Comparison of ENCODE assay signal across 24 mouse cellular contexts in the genomic region with DNA sequence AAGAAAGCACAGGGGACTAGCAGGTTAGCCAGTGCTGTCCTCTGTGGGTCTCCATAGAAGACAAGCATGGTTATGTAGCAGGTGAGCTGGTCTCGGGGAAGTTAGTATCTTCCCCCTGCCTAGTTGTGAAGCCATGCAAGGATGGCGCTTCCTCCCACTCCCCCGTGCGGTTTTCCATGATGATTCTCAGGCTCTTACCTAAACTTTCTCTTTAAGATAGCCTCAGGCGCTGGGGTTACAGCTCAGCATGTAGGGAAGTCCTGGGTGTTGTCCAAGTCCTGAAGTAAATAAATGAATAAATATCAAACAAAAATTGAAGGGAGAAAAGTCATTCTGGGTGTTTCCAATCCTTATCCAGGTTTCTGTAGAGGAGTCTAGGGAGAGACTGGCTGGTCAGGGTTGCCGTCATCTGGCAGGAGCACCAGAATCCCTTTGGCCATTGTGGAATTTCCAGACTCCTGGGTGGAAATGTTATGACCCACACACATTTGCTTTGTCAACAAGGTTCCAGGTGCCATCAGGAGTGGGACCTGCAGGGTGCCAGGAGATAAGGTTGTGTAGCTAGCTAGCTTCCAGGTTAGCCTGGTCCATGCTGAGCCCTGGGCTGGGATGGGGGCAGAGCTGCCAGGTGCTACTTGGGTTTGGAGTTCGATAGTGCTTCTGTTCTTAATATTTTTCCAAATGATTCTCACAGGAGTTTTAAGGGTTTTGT. TPM values are rescaled to one million over a fixed set of nuclear protein-coding genes. Genes with fewer than 3 reads are reported as not detected.
A peak's percentile ranks its signal among the peaks of the same experiment; 100 is the strongest.
DNase-seq lines count a peak whose midpoint lies in the region; ATAC-seq and TF ChIP-seq lines count a peak whose summit lies in the region.
"Had no signal": no experiment of that assay in that cellular context is flagged by ENCODE, and none has a peak within 500 bp of the region (broad histone marks: within the 10 kb centered on the region; RNA-seq: fewer than 3 reads in every experiment).

No protein-coding gene starts in this region.

- 75% methylated on average over 7 of the region's 7 CpGs for WGBS in embryonic facial prominence, embryonic 13.5 days
- WGBS in embryonic facial prominence, embryonic 10.5 days: 83% methylated on average over 7 of the region's 7 CpGs
- 84% methylated on average over 7 of the region's 7 CpGs for WGBS in liver, embryonic 11.5 days

- H3K4me2 ChIP-seq in embryonic facial prominence, embryonic 13.5 days: no peak overlapping the region
- H3K4me2 ChIP-seq in liver, embryonic 11.5 days: no peak overlapping the region
- peak overlapping the region; percentile 31 for H3K4me2 ChIP-seq in myocyte (ENCODE audit: low read depth)
- H3K4me2 ChIP-seq: forebrain, embryonic 13.5 days; heart, embryonic 12.5 days; hindbrain, embryonic 15.5 days; lung, embryonic 14.5 days had no signal

- no peak overlapping the region for H3K4me3 ChIP-seq in embryonic facial prominence, embryonic 13.5 days
- no peak overlapping the region for H3K4me3 ChIP-seq in embryonic facial prominence, embryonic 10.5 days
- H3K4me3 ChIP-seq in layer of hippocampus, adult 2 months: no peak overlapping the region
- H3K4me3 ChIP-seq in liver, embryonic 11.5 days (ENCODE audit: low read depth, low read length): no peak overlapping the region
- H3K4me3 ChIP-seq in myocyte: no peak overlapping the region
- H3K4me3 ChIP-seq: forebrain, embryonic 13.5 days; heart, embryonic 12.5 days; hindbrain, embryonic 15.5 days; left cerebral cortex, adult 2 months; midbrain, embryonic 10.5 days had no signal

- peak overlapping the region; percentile 92; the same call in 1 of the 2 replicates for H3K27ac ChIP-seq in embryonic facial prominence, embryonic 13.5 days
- no peak overlapping the region for H3K27ac ChIP-seq in embryonic facial prominence, embryonic 10.5 days (replicated peaks)
- H3K27ac ChIP-seq in layer of hippocampus, adult 2 months: peak overlapping the region; percentile 81; the same call in 1 of the 2 replicates
- H3K27ac ChIP-seq in liver, embryonic 11.5 days (ENCODE audit: low read depth, low read length): peak overlapping the region; percentile 4
- H3K27ac ChIP-seq: macrophage; midbrain, embryonic 10.5 days had no signal

- no peaks in the 10 kb centered on the region for H3K27me3 ChIP-seq in embryonic facial prominence, embryonic 13.5 days
- no peaks in the 10 kb centered on the region for H3K27me3 ChIP-seq in embryonic facial prominence, embryonic 10.5 days (replicated peaks; ENCODE audit: low read depth, poor library complexity, severe bottlenecking)
- no peaks in the 10 kb centered on the region for H3K27me3 ChIP-seq in liver, embryonic 11.5 days (replicated peaks; ENCODE audit: control insufficient read depth, insufficient read depth, low read length)
- no peaks in the 10 kb centered on the region for H3K27me3 ChIP-seq in myocyte (ENCODE audit: control insufficient read depth, insufficient read depth, insufficient read length)
- H3K27me3 ChIP-seq: forebrain, embryonic 13.5 days; heart, embryonic 12.5 days; hindbrain, embryonic 15.5 days had no signal

- DNase-seq in embryonic facial prominence, embryonic 10.5 days (ENCODE audit: low spot score): no peak
- DNase-seq in layer of hippocampus, adult 2 months (ENCODE audit: low spot score in 2 of 2): no peak
- DNase-seq in layer of hippocampus, postnatal 36 days: no peak
- DNase-seq in liver, embryonic 11.5 days (ENCODE audit: low spot score): no peak
- DNase-seq in right cerebral cortex, adult 2 months (ENCODE audit: low spot score in 2 of 2): no peak
- DNase-seq: B cell, adult 2 months; gastrocnemius, postnatal 14 days; heart, postnatal 14 days; lung, embryonic 14.5 days; retina, postnatal 1 day; right cerebral cortex, postnatal 4 days; thymus, postnatal 14 days had no signal

- H3K79me2 ChIP-seq in myocyte (ENCODE audit: control insufficient read depth, insufficient read depth): peaks cover 6% of the 10 kb centered on the region

- H3K4me1 ChIP-seq in embryonic facial prominence, embryonic 13.5 days: peaks cover 37% of the 10 kb centered on the region
- peaks cover 43% of the 10 kb centered on the region for H3K4me1 ChIP-seq in embryonic facial prominence, embryonic 10.5 days
- peaks cover 70% of the 10 kb centered on the region for H3K4me1 ChIP-seq in liver, embryonic 11.5 days (replicated peaks; ENCODE audit: control insufficient read depth, insufficient read depth, low read length)

- no peak overlapping the region for H3K9ac ChIP-seq in embryonic facial prominence, embryonic 13.5 days
- no peak overlapping the region for H3K9ac ChIP-seq in liver, embryonic 11.5 days (ENCODE audit: low read depth, low read length)
- H3K9ac ChIP-seq: forebrain, embryonic 13.5 days; hindbrain, embryonic 15.5 days; lung, embryonic 14.5 days had no signal

- TF ChIP-seq POLR2A in myocyte (IDR thresholded peaks at IDR 0.05; ENCODE audit: insufficient read length, low read depth): no peak

- H3ac ChIP-seq in myocyte (ENCODE audit: control insufficient read depth, insufficient read length): no peak overlapping the region

- no peak for TF ChIP-seq CTCF in layer of hippocampus, adult 2 months (conservative IDR thresholded peaks at IDR 0.05)

- H3K9me3 ChIP-seq in embryonic facial prominence, embryonic 13.5 days: no peaks in the 10 kb centered on the region
- no peaks in the 10 kb centered on the region for H3K9me3 ChIP-seq in embryonic facial prominence, embryonic 10.5 days
- H3K9me3 ChIP-seq in liver, embryonic 11.5 days (ENCODE audit: control insufficient read depth, low read length): no peaks in the 10 kb centered on the region
- H3K9me3 ChIP-seq: forebrain, embryonic 13.5 days; heart, embryonic 12.5 days; hindbrain, embryonic 15.5 days; midbrain, embryonic 10.5 days had no signal

- no peak for ATAC-seq in embryonic facial prominence, embryonic 13.5 days (ENCODE audit: insufficient number of reproducible peaks, insufficient read depth, low FRiP score, low TSS enrichment, low read depth)
- no peak for ATAC-seq in liver, embryonic 11.5 days (replicated peaks; ENCODE audit: low FRiP score)
- ATAC-seq in CD4-positive, CD25-positive, alpha-beta regulatory T cell, adult 4 months: no peak
- ATAC-seq: forebrain, embryonic 13.5 days had no signal

- peaks cover 31% of the 10 kb centered on the region for H3K36me3 ChIP-seq in embryonic facial prominence, embryonic 13.5 days
- peaks cover 32% of the 10 kb centered on the region for H3K36me3 ChIP-seq in embryonic facial prominence, embryonic 10.5 days (replicated peaks)
- peaks cover 17% of the 10 kb centered on the region for H3K36me3 ChIP-seq in liver, embryonic 11.5 days (ENCODE audit: control insufficient read depth, insufficient read depth, low read length)
- no peaks in the 10 kb centered on the region for H3K36me3 ChIP-seq in myocyte (ENCODE audit: control insufficient read depth, insufficient read depth)

TF ChIP-seq in myocyte, 11 proteins besides CTCF, POLR2A, EP300 and RAD21:
- TF ChIP-seq CEBPB (IDR thresholded peaks at IDR 0.05; ENCODE audit: insufficient read depth, poor library complexity, severe bottlenecking): no peak
- no peak for TF ChIP-seq E2F4 (IDR thresholded peaks at IDR 0.05; ENCODE audit: insufficient read depth)
- TF ChIP-seq POLR2AphosphoS2 (IDR thresholded peaks at IDR 0.05; ENCODE audit: insufficient read length, low read depth): no peak
- no peak for TF ChIP-seq TCF12 (IDR thresholded peaks at IDR 0.05; ENCODE audit: insufficient read depth, poor library complexity, severe bottlenecking)
- no peak for TF ChIP-seq REST (IDR thresholded peaks at IDR 0.05; ENCODE audit: insufficient read depth, insufficient read length)

RNA-seq across cellular contexts. Expression of a gene that starts 5.3 kb away (rescaled TPM):
- polyA plus RNA-seq in embryonic facial prominence, embryonic 13.5 days (2015; fragmentation: Nextera tagmentation; extraction: Ambion mirVana): 1.8 TPM in 2 replicates
- 1.3 and 1.6 TPM in 2 replicates for polyA plus RNA-seq in embryonic facial prominence, embryonic 10.5 days (2016; fragmentation: Nextera tagmentation; extraction: Ambion mirVana)
- not detected for total RNA-seq in layer of hippocampus, adult 2 months (2021)
- total RNA-seq in layer of hippocampus, postnatal 36 days (2021): not detected
- 1.5 and 2.0 TPM in 2 replicates for polyA plus RNA-seq in liver, embryonic 11.5 days (2014; fragmentation: Nextera tagmentation; extraction: Ambion mirVana)
- 0.07 TPM for polyA plus RNA-seq in myocyte (2012; fragmentation: generic; extraction: Trizol)
- under 1 TPM; 0.32 to 0.34 TPM for polyA plus RNA-seq in CD4-positive, CD25-positive, alpha-beta regulatory T cell, adult 4 months (2017; shearing (Covaris generic))
- total RNA-seq: adrenal gland, adult 2 months; gastrocnemius, postnatal 14 days; heart, postnatal 14 days; left cerebral cortex, adult 2 months had no signal
- polyA plus RNA-seq: adrenal gland, adult 2 months; erythroblast, embryonic 14.5 days; macrophage had no signal

RNA-seq across cellular contexts. Expression of a gene that starts 19.2 kb away (rescaled TPM):
- polyA plus RNA-seq in embryonic facial prominence, embryonic 13.5 days (2015; fragmentation: Nextera tagmentation; extraction: Ambion mirVana): 28.4 and 34.0 TPM in 2 replicates
- 25.7 and 27.2 TPM in 2 replicates for polyA plus RNA-seq in embryonic facial prominence, embryonic 10.5 days (2016; fragmentation: Nextera tagmentation; extraction: Ambion mirVana)
- total RNA-seq in layer of hippocampus, adult 2 months (2021): 100 to 1,000 TPM; 137 to 156 TPM
- 100 to 1,000 TPM; 136 to 158 TPM for total RNA-seq in layer of hippocampus, postnatal 36 days (2021)
- 37.1 and 38.3 TPM in 2 replicates for polyA plus RNA-seq in liver, embryonic 11.5 days (2014; fragmentation: Nextera tagmentation; extraction: Ambion mirVana)
- 169 TPM for polyA plus RNA-seq in myocyte (2012; fragmentation: generic; extraction: Trizol)
- 10 to 100 TPM; 21.4 to 28.9 TPM for polyA plus RNA-seq in CD4-positive, CD25-positive, alpha-beta regulatory T cell, adult 4 months (2017; shearing (Covaris generic))

RNA-seq across cellular contexts. Expression of a gene that starts 57.2 kb away (rescaled TPM):
- 1.1 TPM in 1 of 2 replicates, not detected in the other for polyA plus RNA-seq in embryonic facial prominence, embryonic 13.5 days (2015; fragmentation: Nextera tagmentation; extraction: Ambion mirVana)
- polyA plus RNA-seq in embryonic facial prominence, embryonic 10.5 days (2016; fragmentation: Nextera tagmentation; extraction: Ambion mirVana): 0.88 and 2.2 TPM in 2 replicates
- not detected for total RNA-seq in layer of hippocampus, adult 2 months (2021)
- total RNA-seq in layer of hippocampus, postnatal 36 days (2021): not detected
- not detected in 2 replicates for polyA plus RNA-seq in liver, embryonic 11.5 days (2014; fragmentation: Nextera tagmentation; extraction: Ambion mirVana)
- not detected for polyA plus RNA-seq in myocyte (2012; fragmentation: generic; extraction: Trizol)
- polyA plus RNA-seq in CD4-positive, CD25-positive, alpha-beta regulatory T cell, adult 4 months (2017; shearing (Covaris generic)): not detected
- total RNA-seq: adrenal gland, adult 2 months; gastrocnemius, postnatal 14 days; heart, postnatal 14 days; left cerebral cortex, adult 2 months had no signal
- polyA plus RNA-seq: adrenal gland, adult 2 months; erythroblast, embryonic 14.5 days; heart, embryonic 12.5 days; limb, embryonic 11.5 days; lung, embryonic 14.5 days; macrophage had no signal
